Mouse (Mus musculus) midbrain, embryonic 16.5 days (tissue): Measurements from ENCODE around the gene Zmynd12. TPM values are rescaled to one million over a fixed set of nuclear protein-coding genes. Genes with fewer than 3 reads are reported as not detected.
A peak's percentile ranks its signal among the peaks of the same experiment; 100 is the strongest.

Experiments
- ATAC-seq: fragments of 200-750 bp; cut with Nextera tagmentation; 2 replicates; pipeline ENCODE4 v1.8.0; 2017; ENCODE audit warnings: moderate TSS enrichment
- H3K27ac ChIP-seq: fragments of 300-500 bp; sonication (generic); 2 replicates; pipeline ENCODE4 v1.5.1; 2014; ENCODE audit warnings: mild to moderate bottlenecking, low read length, mixed read lengths
- H3K27me3 ChIP-seq: fragments of 300-500 bp; sonication (generic); 2 replicates; pipeline ENCODE4 v1.6.1; 2014; ENCODE audit warnings: low read depth, low read length, mixed read lengths; ENCODE audit not compliant: control insufficient read depth, insufficient read depth
- H3K36me3 ChIP-seq: fragments of 300-500 bp; sonication (generic); 2 replicates; pipeline ENCODE4 v1.6.1; 2014; ENCODE audit warnings: mild to moderate bottlenecking, low read length, moderate library complexity, mixed read lengths; ENCODE audit not compliant: control insufficient read depth, insufficient read depth
- H3K4me1 ChIP-seq: fragments of 300-500 bp; sonication (generic); 2 replicates; pipeline ENCODE4 v1.6.1; 2014; ENCODE audit warnings: mild to moderate bottlenecking, low read length, mixed read lengths; ENCODE audit not compliant: control insufficient read depth, insufficient read depth
- H3K4me2 ChIP-seq: fragments of 300-500 bp; sonication (generic); 2 replicates; pipeline ENCODE4 v1.6.1; 2014; ENCODE audit warnings: mild to moderate bottlenecking, low read length, mixed read lengths
- H3K4me3 ChIP-seq: fragments of 300-500 bp; sonication (generic); 2 replicates; pipeline ENCODE4 v1.5.1; 2014; ENCODE audit warnings: low read depth, mild to moderate bottlenecking, low read length, moderate library complexity, mixed read lengths
- H3K9ac ChIP-seq: fragments of 300-500 bp; sonication (generic); 2 replicates; pipeline ENCODE4 v1.6.1; 2014; ENCODE audit warnings: low read depth, low read length, mixed read lengths
- H3K9me3 ChIP-seq: fragments of 300-500 bp; sonication (generic); replicated peaks from 2 replicates; pipeline ENCODE4 v1.6.1; 2014; ENCODE audit warnings: mild to moderate bottlenecking, low read length, mixed read lengths; ENCODE audit not compliant: control insufficient read depth, poor library complexity, severe bottlenecking
- WGBS: fragments of 180-500 bp; shearing (Covaris S2); extraction: QIAGEN DNeasy Blood & Tissue Kit; methylation state at CpG from one replicate; pipeline ENCODE4 v1.1.7; 2014; 5-methylcytosine and 5-hydroxymethylcytosine counted together
- polyA plus RNA-seq: library from polyadenylated mRNA; unstranded; fragments of >200 nt; fragmentation: Nextera tagmentation; extraction: Ambion mirVana; gene quantifications from 2 replicates; pipeline ENCODE4 v1.2.1, GENCODE M21; 2015

The Zmynd12 gene
- polyA plus RNA-seq, 1 experiment from 2014 or later: 0.64 TPM

- H3K27ac ChIP-seq: no peak overlapping the region
- no peak overlapping the region for H3K4me2 ChIP-seq
- H3K9me3 ChIP-seq: no peaks in the 10 kb centered on the region
- no peak for ATAC-seq
- H3K4me3 ChIP-seq: no peak overlapping the region
- no peak overlapping the region for H3K9ac ChIP-seq
- H3K27me3 ChIP-seq: no peaks in the 10 kb centered on the region; the same call in 1 of the 2 replicates
- H3K36me3 ChIP-seq: peaks cover under 1% of the 10 kb centered on the region
- H3K4me1 ChIP-seq: no peaks in the 10 kb centered on the region
- WGBS: 59% methylated on average over 5 of the region's 5 CpGs
Observed at GRCm38 (mm10) chr4:119473150-119473549, 50.5 kb downstream of the Zmynd12 start.

- Histone ChIP-seq H3K4me1 (no peaks in the 10 kb centered on the region), H3K36me3 (no peaks in the 10 kb centered on the region), H3K9me3 (no peaks in the 10 kb centered on the region), H3K9ac (no peak overlapping the region), H3K27ac (no peak overlapping the region), H3K4me3 (no peak overlapping the region), H3K27me3 (no peaks in the 10 kb centered on the region), H3K4me2 (no peak overlapping the region)
- no peak for ATAC-seq
- WGBS: 47% methylated on average over 9 of the region's 9 CpGs
Observed at GRCm38 (mm10) chr4:119483051-119483450, 60.4 kb downstream of the Zmynd12 start.

DNA sequence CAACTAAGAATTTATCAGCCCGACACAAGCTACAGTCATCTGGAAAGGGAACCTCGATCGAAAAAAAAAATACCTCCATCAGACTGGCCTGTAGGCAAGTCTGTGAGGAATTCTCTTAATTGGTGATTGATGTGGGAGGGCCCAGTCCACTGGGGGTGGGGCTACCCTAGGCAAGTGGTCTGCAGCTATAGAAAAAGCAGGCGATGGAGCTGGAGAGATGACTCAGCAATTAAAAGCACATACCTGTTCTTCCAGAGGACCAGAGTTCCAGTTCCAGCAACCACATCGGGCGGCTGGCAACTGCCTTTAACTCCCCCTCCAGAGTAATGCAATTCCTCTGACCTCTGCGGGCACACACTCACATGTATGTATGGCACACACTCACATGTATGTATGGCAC lies 62.3 kb downstream of the Zmynd12 start:
- H3K4me1 ChIP-seq: no peaks in the 10 kb centered on the region
- H3K9ac ChIP-seq: no peak overlapping the region
- H3K27ac ChIP-seq: no peak overlapping the region
- no peak overlapping the region for H3K4me3 ChIP-seq
- WGBS: 79% methylated on average over 7 of the region's 7 CpGs
- ATAC-seq: no peak
- no peak overlapping the region for H3K4me2 ChIP-seq
- no peaks in the 10 kb centered on the region for H3K27me3 ChIP-seq
- no peaks in the 10 kb centered on the region for H3K36me3 ChIP-seq
- no peaks in the 10 kb centered on the region for H3K9me3 ChIP-seq

GRCm38 (mm10) chr4:119489666-119490065 lies 67.1 kb downstream of the Zmynd12 start:
- Histone ChIP-seq H3K9me3 (no peaks in the 10 kb centered on the region; the same call in 1 of the 2 replicates), H3K27me3 (no peaks in the 10 kb centered on the region; the same call in 1 of the 2 replicates), H3K27ac (no peak overlapping the region), H3K9ac (no peak overlapping the region), H3K4me3 (no peak overlapping the region), H3K36me3 (no peaks in the 10 kb centered on the region), H3K4me1 (peaks cover 12% of the 10 kb centered on the region), H3K4me2 (no peak overlapping the region)
- ATAC-seq: no peak
- WGBS: 71% methylated on average over 10 of the region's 10 CpGs

DNA sequence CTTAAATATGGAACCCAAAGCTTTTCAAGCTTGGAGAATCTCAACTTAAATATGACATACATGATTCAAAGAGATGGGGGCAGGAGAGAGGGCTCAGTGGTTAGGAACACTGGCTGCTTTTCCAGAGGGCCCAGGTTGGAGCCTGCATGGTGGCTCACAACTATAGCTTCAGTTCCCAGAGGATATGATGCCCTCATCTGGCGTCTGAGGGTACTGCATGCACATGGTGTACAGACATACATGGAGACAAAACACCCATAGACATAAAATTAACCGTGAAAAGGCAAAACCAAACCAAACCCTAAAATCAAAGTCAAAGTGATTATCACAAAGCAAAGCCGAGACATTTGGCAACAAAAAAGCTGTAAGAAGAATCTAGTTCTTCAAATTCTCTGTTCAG lies 68.2 kb downstream of the Zmynd12 start:
- H3K9ac ChIP-seq: no peak overlapping the region
- H3K36me3 ChIP-seq: no peaks in the 10 kb centered on the region
- no peak overlapping the region for H3K27ac ChIP-seq
- peaks cover 12% of the 10 kb centered on the region for H3K4me1 ChIP-seq
- H3K4me3 ChIP-seq: no peak overlapping the region; the same call in 1 of the 2 replicates
- H3K9me3 ChIP-seq: no peaks in the 10 kb centered on the region; the same call in 1 of the 2 replicates
- no peak for ATAC-seq
- 80% methylated on average over 3 of the region's 3 CpGs for WGBS
- H3K4me2 ChIP-seq: peak overlapping the region; percentile 0; the same call in 1 of the 2 replicates
- H3K27me3 ChIP-seq: no peaks in the 10 kb centered on the region; the same call in 1 of the 2 replicates

DNA sequence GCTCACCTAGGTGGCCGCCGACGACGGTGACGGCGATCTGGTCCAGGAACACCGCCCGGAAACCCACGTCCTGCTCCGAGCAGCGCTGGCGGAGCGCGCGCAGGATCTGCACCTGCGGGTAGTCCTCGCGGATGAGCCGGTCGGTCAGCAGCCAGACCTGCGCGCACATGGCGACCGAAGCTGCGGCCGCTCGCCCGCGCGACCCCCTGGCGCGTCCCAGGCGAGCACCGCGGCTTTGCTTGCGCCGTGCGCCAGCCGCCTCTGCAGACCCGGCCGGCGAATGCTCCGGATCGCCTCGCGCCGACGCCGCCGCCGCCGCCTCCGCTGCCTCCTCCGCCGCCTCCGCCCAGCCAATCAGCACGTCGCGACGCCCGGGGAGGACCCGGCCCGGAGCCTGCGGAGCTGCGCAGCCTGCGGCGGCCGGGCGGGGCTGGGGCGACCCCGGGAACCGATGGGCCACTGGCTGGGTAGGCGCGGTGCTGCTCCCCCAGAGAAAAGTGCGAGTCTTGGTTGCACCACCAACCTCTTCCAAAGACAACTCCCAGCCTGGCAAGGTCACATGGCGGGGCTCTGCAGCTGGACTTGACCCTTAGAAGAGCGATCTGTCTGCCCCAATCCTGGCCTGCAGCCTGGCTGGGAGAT lies 69.8 kb downstream of the Zmynd12 start, which contains the start of gene Rimkla:
Gene Rimkla, minus strand, starts transcription at position 338 of the 642 bp plus-strand sequence.
- Histone ChIP-seq H3K4me3 (peak within 1 kb of the TSS; percentile 60), H3K36me3 (no peaks in the 10 kb centered on the region), H3K9me3 (no peaks in the 10 kb centered on the region; the same call in 1 of the 2 replicates), H3K4me1 (peaks cover 12% of the 10 kb centered on the region), H3K27ac (peak within 1 kb of the TSS; percentile 83), H3K27me3 (no peaks in the 10 kb centered on the region; the same call in 1 of the 2 replicates), H3K9ac (peak within 1 kb of the TSS; percentile 69), H3K4me2 (peak within 1 kb of the TSS; percentile 69)
- ATAC-seq: peak; percentile 93
- under 1% methylated on average over 59 of the region's 77 CpGs for WGBS

DNA sequence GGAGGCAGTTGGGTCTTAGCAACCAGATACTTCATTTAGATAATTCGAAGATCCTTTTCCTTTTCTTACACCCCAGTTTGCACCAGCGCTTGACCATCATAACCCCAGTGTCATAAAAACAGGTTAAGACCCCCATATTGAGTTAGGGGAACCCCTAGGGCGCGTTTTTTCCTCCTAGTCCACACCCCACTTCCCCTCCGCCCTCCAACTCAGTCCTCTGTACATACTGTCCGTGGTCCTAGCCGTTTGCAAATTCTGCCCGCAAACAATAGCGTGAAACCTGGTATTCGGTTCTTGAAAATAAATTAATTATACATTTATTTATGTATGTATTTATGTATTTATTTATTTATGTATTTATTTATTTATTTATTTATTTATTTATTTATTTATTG lies 70.3 kb downstream of the Zmynd12 start:
- Histone ChIP-seq H3K27me3 (no peaks in the 10 kb centered on the region; the same call in 1 of the 2 replicates), H3K36me3 (no peaks in the 10 kb centered on the region), H3K4me1 (peaks cover 12% of the 10 kb centered on the region), H3K27ac (peak overlapping the region; percentile 83), H3K4me2 (peak overlapping the region; percentile 69), H3K9ac (peak overlapping the region; percentile 69), H3K4me3 (peak overlapping the region; percentile 60), H3K9me3 (no peaks in the 10 kb centered on the region; the same call in 1 of the 2 replicates)
- ATAC-seq: peak; percentile 66
- WGBS: 36% methylated on average over 10 of the region's 10 CpGs

GRCm38 (mm10) chr4:119498319-119498848 lies 75.8 kb downstream of the Zmynd12 start:
- WGBS: 73% methylated on average over 5 of the region's 5 CpGs
- Histone ChIP-seq H3K4me3 (no peak overlapping the region), H3K27me3 (no peaks in the 10 kb centered on the region; the same call in 1 of the 2 replicates), H3K4me1 (no peaks in the 10 kb centered on the region), H3K9ac (no peak overlapping the region), H3K9me3 (no peaks in the 10 kb centered on the region), H3K27ac (no peak overlapping the region), H3K36me3 (no peaks in the 10 kb centered on the region), H3K4me2 (no peak overlapping the region)
- no peak for ATAC-seq

- Histone ChIP-seq H3K9ac (no peak overlapping the region), H3K9me3 (no peaks in the 10 kb centered on the region), H3K27me3 (no peaks in the 10 kb centered on the region), H3K4me3 (no peak overlapping the region), H3K36me3 (no peaks in the 10 kb centered on the region), H3K27ac (no peak overlapping the region), H3K4me2 (no peak overlapping the region), H3K4me1 (no peaks in the 10 kb centered on the region)
- 65% methylated on average over 2 of the region's 2 CpGs for whole genome bisulfite sequencing
- no peak for ATAC-seq
Observed at GRCm38 (mm10) chr4:119511591-119511990, 89.0 kb downstream of the Zmynd12 start.
